Mouse (Mus musculus) ovary, adult 10 weeks (tissue): ENCODE results near the gene Mccc1. TPM values are rescaled to one million over a fixed set of nuclear protein-coding genes. Genes with fewer than 3 reads are reported as not detected.

Experiments used
- polyA plus RNA-seq: library from polyadenylated mRNA; stranded (reverse); fragments of 350-450 nt; fragmentation: Illumina TruSeq; extraction: RNeasy Lipid Tissue Mini Kit (QIAGEN cat#74804); gene quantifications from one replicate; pipeline ENCODE4 v1.2.3, GENCODE M21; 2014

Mccc1 gene
- polyA plus RNA-seq: 44.0 TPM

DNA sequence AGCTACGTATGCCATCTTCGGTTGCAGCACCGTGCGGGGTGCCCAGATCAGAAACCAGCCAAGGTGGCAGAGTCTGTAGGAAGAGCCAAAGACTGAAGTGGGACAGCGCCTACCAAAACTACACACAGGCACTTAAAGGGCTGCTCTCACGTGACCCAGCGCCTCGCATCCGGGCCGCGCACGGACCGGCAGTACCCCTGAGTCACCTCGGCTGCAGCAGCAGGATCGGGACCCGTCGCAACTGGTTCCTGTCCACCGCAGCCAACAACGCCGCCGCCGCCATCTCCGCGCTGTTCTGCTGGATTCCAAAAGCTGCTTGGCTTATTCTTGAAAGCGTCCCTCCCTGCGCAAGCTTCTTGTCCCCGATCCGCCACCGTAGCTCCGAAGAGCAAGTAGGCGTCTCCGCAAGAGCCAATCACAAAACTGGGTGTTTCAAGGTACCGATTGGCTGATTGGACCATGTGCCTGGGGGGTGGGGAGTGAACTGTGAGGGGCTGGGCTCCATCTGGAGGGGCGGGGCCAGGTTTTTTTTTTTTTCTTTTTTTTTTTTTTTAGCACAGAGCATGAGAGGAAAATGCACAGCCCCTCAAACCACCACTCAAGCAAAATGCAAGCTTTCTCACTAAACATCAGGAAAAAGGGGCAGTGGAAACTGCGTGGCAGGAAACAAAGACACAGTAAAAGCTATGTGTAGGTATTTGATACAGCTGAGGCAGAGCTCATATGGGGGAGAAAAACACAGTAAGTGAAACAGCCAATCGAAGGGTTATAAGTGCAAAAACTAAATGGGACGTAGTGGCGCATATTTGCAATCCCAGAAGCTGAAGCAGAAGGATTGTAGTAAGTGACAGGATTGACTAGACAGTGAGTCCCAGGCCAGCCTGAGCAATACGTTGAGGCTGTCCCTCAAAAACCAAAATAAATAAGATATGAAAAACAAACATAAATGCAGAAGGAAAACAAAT, at the start of gene Mccc1:
Gene Mccc1, minus strand, starts transcription at position 404 of the 965 bp plus-strand sequence.

DNA sequence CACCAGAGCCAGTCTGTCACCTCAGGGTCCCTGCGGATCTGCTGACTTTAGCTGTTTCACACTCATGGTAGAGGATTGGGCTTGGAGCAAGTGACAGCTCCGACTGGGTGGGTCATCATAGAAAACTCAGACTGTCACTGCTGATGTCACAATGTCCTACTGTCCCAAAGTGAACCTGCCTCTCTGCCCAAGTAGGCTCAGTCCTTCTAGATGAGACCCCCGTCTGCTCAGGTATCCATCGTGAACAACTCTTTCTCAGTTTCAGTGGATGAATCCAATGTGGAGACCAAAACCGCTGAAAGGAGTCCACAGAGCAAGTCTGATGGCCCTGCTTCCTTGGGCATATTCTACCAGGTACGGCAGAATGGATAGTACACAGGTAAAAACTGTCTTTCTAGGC, 63.1 kb downstream of the Mccc1 start, which contains the start of gene Dcun1d1:
Gene Dcun1d1, minus strand, starts transcription at position 101 of the 400 bp plus-strand sequence.

Other genes starting within 250 kb of the Mccc1 start
- gene Atp11b, start 246.6 kb downstream of the Mccc1 start, polyA plus RNA-seq: 213 TPM
- 366 TPM for gene Dcun1d1, start 63.2 kb downstream of the Mccc1 start, polyA plus RNA-seq
- gene Ccdc144b, start 52.9 kb upstream of the Mccc1 start, polyA plus RNA-seq: not detected
- 24.0 TPM for gene Acad9, start 65.3 kb upstream of the Mccc1 start, polyA plus RNA-seq
- 34.7 TPM for gene D3Ertd254e, start 150.3 kb upstream of the Mccc1 start, polyA plus RNA-seq
- gene Qrfpr, start 221.6 kb upstream of the Mccc1 start, polyA plus RNA-seq: not detected